Mouse (Mus musculus): Measurements from ENCODE around the gene Cpne5. TPM values are rescaled to one million over a fixed set of nuclear protein-coding genes. Genes with fewer than 3 reads are reported as not detected.
"Not testable (repeated sequence)": the region's sequence is repeated elsewhere in the genome, so short reads cannot be mapped to it uniquely, and the experiment has no call there.

Gene Cpne5
- total RNA-seq, 1 experiment from 2014 or later = 1.4 TPM

DNA sequence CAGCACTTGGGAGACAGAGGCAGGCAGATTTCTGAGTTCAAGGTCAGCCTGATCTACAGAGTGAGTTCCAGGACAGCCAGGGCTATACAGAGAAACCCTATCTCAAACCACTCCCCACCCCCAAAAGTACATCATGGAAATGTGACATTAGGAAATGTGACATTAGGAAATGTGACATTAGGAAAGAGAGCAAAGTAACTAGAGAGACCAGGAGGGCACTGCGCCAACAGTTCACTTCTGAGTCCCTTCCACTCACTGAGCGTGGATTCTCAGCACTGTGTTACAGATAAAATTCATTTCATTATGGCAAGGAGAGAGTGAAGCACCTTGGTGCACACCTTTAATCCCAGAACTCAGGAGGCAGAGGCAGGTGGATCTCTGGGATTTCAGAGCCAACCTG, 21.0 kb upstream of the Cpne5 start:
- no peak for ATAC-seq (ENCODE audit: extremely low read depth, insufficient number of reproducible peaks, low FRiP score, poor library complexity, severe bottlenecking)

DNA sequence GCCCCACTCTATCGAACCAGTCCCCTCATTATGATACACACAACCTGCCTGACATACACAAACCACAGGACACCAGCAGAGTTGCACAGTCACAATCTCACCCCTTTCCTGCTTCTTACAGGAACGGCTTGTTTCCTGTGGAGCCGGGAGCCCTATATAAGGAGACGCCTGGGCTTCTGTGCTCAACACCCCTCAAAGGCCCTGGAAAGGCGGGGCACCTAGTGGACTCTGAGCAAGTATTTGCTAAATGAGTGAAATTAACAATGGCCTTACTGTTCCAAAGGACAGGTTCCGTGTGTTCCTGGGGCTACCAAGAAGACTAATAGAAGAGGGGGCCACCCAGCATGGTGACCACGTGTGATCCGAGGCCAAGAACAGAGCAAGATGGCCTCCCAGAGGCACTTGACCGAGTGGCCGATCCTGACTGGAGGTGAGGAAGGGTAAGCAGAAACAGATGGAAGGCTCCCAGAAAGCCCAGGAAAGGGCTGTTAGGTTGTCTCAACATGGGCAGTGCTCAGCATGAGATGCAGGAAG, 20.1 kb upstream of the Cpne5 start:
- ATAC-seq (ENCODE audit: extremely low read depth, insufficient number of reproducible peaks, low FRiP score, poor library complexity, severe bottlenecking) = no peak

DNA sequence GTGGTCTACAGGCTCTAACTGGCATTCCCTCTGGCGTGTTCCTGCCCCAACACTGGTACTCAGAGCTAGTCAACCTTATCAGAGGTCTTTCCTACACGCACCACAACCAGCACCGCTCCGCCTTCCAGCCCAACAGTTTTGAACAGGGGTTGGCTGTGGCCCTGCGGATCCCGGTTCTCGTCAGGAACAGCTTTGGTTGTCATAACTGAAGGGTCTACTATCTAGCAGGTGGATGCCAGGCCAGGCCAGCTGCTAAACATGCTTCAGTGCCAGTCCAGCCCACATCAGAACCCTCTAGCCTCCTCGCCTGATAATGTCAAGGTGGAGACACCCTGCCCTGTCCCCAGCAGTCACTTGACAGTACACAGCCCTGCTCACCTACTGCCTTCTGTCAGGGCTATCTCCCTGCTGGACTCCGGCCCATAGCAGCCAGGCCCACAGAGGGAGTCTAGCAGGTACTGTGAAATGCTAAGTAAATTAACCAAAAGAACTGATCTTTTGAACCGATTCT, 19.1 kb upstream of the Cpne5 start:
- ATAC-seq (ENCODE audit: extremely low read depth, insufficient number of reproducible peaks, low FRiP score, poor library complexity, severe bottlenecking) = no peak

DNA sequence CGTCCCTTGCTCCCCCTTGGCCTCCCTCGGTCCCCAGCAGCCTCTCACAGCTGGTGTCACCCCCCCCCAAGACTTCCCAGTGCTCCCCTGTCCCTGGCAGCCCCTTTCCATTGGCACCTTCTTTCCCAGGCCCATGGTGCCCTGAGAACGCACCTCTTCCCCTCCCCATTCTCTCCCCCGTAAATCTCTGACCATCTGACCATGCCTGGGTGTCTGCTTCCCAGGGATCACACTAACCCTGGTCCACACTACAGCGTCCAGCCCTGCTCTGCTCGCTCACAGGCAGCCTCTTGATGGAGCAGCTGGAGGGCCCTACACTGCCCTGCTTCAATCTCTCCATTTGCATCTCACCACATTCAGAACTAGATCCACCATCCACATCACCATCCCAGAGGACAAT, 18.5 kb upstream of the Cpne5 start:
- no peak for ATAC-seq (ENCODE audit: extremely low read depth, insufficient number of reproducible peaks, low FRiP score, poor library complexity, severe bottlenecking)

DNA sequence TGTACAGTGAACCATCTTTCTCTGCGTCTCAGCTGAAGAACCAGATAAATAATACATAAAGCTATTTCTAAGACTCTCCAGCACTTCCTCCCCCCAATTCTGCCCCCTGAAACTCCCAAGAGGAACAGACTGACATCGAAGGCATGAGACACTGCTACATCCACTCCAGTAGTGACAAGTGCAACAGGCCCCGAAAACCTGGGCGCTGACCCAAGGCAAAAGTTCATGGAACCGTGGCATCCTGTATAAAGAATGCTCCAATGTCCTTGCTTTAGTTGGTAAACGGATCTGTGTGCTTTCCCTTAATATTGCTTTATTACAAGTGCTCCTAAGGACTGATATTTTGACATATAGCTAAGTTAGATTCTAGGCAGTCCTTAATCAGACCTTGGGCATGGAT, 16.8 kb upstream of the Cpne5 start:
- not testable (repeated sequence) for ATAC-seq (ENCODE audit: extremely low read depth, insufficient number of reproducible peaks, low FRiP score, poor library complexity, severe bottlenecking)

DNA sequence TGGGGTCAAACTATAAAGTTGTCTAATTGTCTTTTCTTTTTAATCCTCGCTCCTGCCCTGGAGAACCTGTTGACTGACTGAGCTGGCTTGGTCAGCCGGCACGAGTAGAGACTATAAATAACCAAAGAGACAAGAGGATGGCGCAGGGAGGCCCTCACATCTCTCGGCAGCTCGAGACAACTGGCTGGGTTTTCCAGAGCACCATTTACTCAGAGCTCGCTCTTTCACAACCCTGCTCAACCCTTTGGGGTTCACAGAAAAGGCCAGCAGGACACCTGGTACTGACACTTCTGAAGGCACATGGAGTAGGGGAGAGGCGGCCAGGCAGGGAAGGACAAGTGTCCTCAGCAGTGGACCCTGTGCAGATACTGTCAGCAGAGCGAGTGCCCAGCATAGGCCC, 15.7 kb upstream of the Cpne5 start:
- ATAC-seq (ENCODE audit: extremely low read depth, insufficient number of reproducible peaks, low FRiP score, poor library complexity, severe bottlenecking) = no peak

DNA sequence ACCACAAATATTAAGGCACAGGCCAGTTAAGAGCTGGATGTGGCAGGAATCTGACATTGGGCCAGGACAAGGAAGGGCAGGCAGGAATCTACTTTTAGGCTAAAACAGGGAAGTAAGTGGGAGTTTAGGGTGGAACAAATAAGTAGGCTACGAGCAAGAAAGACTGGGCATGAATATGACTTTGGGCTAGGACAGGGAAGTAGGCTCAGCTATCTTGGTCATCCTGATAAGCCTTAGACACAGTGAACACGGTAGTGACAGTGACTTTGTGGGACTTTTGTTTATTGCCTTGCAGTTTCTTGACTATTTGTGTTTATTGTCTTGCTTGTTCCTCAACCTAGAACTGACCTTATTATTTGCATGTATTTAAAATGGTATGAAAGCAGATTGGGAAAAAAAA, 15.3 kb upstream of the Cpne5 start:
- ATAC-seq (ENCODE audit: extremely low read depth, insufficient number of reproducible peaks, low FRiP score, poor library complexity, severe bottlenecking) = no peak

DNA sequence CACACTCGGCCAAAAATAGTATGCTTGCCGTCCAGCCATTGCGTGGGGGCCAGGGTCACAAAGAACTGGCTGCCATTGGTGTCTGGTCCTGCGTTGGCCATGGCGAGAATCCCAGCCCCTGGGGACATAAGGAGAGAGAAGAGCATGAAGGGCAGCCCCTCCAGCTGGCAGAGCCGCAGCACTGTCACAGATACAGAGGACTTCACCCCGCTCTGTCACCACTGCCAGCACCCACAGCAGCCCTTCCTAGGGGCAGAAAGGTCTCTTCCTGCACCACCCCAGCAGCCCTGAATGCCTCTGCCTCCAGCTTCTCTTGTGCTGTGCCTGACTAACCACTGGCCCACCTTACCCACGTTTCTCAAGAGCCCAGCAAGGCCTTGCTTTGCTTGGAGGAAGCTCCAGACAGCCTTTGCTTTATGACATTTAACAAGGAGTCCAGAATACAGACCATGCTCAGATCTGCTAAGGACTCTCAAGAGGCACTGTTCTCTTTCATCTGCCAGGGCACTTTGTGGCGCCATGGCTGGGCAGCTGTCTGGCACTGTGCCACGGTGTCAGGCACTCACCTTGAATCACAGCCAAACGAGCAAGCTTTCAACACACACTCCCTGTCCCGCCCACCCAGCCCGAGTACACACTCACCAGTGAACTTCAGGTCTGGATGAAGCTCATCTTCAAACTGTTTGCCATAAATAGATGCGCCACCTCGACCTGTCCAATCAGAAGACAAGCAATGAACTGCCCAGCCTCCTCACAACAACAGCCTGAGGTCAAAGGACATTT, 13.8 kb upstream of the Cpne5 start:
- no peak for ATAC-seq (ENCODE audit: extremely low read depth, insufficient number of reproducible peaks, low FRiP score, poor library complexity, severe bottlenecking)

DNA sequence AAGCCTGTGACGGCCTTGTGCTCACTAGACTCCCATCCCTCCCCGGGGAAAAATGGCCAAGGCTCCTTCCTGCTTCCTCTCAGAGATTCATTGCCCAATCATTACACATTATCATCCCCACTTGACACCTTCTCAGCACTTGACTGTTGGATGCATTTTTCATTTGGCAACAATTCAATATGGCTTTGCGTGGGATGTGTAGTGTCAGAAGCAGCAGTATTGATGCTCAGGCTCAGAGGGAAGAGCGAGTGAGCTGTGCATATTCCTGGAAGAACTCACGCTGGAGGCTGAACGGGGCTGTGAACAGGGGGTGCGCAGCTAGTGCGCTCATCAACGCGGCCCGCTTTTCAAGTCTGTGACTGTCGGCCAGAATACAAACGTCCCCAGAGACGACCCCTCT, 13.0 kb upstream of the Cpne5 start:
- ATAC-seq (ENCODE audit: extremely low read depth, insufficient number of reproducible peaks, low FRiP score, poor library complexity, severe bottlenecking) = not testable (repeated sequence)

DNA sequence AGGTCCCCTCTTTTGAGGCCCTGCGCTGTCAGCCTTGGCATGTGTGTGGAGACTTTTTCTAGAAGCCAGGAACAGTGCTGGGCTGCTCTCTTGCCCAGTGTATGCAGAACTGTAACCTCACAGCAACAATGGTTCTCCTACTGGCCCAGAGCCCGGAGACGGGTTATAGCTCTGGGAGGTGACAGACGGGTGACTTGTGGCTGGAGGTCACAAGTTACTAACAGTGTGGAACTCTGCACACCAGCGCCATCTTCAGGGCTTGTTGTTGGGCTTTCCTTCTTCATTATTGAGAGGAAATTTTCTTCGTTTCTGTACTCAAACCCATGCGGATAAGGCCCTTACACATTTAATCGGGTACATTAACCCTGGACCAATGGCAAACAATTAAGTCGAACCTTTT, 11.5 kb upstream of the Cpne5 start:
- no peak for ATAC-seq (ENCODE audit: extremely low read depth, insufficient number of reproducible peaks, low FRiP score, poor library complexity, severe bottlenecking)

DNA sequence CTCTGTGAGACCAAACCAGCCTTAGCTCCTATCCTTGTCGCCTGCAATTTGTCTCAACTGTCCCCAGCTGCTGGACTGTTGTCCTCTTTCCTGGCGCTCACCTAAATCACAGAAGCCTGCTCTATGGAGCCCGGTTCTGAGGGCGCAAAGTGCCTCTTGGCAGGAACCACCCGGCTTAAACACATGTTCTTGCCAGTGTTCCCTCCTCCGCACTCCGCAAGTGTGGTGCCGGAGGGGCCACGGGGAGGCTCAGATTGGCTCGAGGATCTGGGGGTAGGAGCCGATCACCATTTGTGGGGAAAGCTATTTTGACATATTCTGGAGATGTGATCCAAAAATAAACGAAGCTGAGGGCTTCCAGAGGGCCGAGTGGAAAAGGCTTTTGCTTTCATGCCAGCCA, 9.9 kb upstream of the Cpne5 start:
- ATAC-seq (ENCODE audit: extremely low read depth, insufficient number of reproducible peaks, low FRiP score, poor library complexity, severe bottlenecking) = no peak

DNA sequence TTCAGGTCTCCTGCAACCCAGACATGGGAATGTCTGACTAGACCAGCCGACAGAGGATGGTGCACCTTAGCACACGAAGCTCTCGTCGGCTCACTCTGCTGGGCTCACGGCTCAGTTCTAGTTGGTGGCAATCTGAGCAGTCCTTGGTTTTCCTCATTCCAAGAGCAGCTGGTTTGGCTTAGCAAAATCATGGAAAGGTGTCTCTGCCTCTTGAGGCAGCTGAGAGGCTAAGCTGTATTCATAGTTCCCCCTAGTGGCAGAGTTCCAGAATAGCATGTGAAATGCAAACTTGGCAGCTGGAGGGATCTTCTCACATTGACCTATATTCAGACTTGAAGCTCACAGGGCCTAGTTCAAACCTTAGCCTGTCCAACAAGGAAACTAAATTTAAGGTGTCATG, 8.6 kb upstream of the Cpne5 start:
- ATAC-seq (ENCODE audit: extremely low read depth, insufficient number of reproducible peaks, low FRiP score, poor library complexity, severe bottlenecking) = 0 out of 2 replicates have a peak, but pooled peaks have one; percentile 40

DNA sequence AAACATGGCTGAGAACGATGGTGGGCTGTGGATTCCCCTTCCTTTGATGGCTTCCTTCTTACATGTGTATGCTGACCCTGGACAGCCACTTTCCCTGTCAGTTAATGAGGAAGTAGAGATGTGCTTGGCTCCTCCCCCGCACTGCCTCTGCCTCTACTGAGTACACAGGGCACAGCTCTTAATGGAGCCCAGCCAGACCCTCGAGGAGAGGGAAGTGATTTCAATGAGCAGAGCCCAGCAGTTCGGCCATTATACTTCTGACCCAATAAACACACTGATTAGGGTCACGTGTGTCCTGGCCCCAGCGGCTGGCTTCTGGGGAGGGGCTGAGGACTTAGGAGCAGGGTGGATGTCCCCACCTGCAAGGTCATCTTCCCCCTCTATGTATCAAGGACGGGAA, 7.8 kb upstream of the Cpne5 start:
- no peak for ATAC-seq (ENCODE audit: extremely low read depth, insufficient number of reproducible peaks, low FRiP score, poor library complexity, severe bottlenecking)

DNA sequence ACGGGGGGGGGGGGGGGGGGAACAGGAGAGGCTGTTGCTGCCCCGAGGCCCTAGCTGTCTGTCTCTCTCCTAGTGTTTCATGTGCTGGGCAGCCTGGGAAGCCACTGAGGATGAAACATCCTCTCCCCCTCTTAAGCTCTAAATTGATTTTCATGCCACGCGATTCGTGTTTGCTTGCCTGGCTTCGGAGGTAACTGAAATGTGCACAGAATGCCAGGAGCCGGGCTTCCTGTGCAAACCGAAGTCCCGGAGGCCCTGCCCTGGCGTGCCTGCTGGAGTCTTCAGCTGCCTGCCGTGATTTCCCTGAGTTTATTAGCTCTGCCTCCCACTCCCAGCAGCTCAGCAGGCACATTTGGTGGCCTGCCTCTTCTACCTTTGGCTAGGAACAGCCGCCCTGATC, 6.9 kb upstream of the Cpne5 start:
- no peak for ATAC-seq (ENCODE audit: extremely low read depth, insufficient number of reproducible peaks, low FRiP score, poor library complexity, severe bottlenecking)

DNA sequence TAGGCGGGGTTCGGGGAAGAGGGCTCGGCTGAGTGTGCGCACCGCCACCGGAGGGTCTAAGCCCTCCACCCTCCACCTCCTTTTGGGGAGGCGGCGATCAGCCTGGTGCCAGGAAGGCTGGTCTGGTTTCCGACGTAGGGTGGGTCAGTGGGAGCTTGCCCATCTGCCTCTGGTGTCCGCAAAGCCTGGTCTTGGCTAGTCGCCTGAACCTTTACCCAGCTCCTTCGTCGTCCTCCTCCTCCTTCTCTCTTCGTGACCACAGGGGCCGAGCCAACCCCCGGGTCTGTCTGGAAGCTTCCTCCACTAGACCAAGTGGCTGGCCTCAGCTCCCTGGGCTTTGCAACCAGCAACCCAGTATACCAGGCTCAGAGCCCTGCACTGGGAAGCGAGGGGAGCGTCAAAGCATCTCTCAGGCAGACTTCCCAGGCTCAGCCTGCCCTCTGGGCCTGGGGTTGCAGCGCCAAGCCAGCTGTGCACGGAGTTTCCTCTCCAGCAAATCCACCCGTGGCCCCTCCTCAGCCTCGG, 516 bp upstream of the Cpne5 start:
- ATAC-seq (ENCODE audit: extremely low read depth, insufficient number of reproducible peaks, low FRiP score, poor library complexity, severe bottlenecking) = no peak

DNA sequence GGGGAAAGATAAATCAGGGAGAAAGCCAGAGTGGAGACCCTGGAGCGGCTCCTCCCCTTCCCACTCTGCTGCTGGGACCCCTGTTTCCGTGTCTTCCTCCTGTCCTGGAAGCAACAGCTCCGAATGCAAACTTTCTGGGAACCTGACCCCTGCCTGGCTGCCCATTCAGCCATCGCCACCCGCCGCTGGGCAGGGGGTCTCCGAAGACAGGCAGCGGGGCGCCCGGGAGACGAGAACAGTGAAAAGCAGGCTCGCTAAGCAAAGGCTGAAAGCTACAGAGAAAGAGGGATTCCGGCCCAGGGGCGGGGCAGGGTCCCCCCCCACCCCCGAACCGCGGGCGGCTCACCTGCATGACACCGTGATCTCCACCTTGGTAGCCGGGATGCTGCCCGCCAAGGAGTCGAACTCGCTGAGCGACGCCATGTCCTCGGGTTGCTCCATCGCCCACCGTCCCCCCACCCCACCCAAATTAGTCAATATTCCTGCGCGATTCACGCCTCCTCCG, 648 bp downstream of the Cpne5 start:
- no peak for ATAC-seq (ENCODE audit: extremely low read depth, insufficient number of reproducible peaks, low FRiP score, poor library complexity, severe bottlenecking)

DNA sequence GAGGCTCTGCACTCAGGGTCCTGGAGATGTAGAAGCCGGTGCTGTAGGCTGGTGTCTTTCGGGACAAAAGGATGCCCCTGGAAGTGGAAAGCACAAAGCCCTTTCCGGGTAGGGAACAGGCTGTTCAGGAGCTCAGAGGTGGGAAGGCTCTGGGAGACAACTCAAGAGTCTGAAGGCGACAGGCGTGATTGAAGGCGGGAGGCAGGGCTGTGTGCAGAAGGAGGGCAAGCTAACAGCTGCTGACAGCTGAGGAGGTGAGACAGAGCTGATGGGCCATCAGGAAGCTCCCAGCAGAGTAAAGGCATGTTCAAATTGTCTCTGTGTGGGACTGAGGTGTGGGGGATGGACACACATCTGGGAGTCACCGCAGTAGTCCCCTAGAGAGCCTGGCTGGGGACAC, 1.9 kb downstream of the Cpne5 start:
- ATAC-seq (ENCODE audit: extremely low read depth, insufficient number of reproducible peaks, low FRiP score, poor library complexity, severe bottlenecking) = no peak

DNA sequence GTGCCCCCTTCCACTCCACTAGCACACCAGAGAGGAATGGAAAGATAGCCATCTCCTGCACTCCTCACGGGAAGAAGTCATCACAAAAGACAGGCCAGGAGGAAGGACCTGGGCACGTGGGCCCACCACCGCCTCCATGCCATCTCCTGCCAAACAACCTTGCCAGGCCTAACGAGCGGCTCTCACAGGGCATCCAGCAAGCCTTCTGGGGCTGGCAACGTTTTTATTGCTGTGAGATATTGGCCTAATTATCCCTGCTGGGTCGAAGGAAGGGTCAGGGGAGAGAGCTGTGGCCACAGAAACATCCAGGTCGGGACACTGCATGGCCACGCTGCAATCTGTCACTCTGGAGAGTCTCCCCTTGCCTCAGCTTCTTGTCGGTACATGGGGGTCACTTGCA, 6.9 kb downstream of the Cpne5 start:
- ATAC-seq (ENCODE audit: extremely low read depth, insufficient number of reproducible peaks, low FRiP score, poor library complexity, severe bottlenecking) = no peak

DNA sequence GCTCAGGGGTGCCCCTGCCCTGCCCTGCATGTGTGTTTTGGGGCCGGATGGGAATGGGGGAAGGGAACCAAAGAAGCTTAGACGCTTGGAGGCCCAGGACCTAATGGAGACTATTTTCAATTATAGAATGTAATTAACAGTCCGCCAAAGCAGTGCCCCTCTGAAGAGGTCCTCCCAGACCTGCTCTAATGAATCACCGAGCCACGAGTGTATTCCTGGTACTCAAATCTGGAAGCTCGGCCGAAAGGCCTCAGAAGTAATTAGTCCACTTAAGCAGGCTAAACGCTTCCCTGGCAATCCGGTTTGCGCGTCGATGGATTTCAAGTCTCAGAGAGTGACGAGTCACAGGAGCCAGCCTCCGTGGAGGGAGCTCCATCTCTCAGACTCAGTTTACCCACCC, 17.3 kb downstream of the Cpne5 start:
- no peak for ATAC-seq (ENCODE audit: extremely low read depth, insufficient number of reproducible peaks, low FRiP score, poor library complexity, severe bottlenecking)

DNA sequence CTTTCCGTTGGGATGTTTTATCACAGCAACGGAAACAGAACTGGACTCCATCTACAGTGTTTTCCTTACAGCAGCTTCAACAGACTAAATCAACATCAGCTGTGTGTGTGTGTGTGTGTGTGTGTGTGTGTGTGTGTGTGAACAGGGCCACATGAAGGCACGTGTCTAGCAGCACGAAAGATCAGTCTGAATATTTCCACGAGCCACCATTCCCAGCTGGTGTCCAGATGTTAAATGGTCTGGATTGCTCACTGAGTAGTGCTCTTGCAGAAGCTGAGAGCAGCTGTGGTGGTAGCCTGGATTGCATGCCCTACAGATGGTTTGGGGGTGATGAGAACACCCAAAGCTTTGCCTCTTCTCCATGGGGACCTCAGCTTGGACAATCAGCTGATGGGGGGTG, 19.9 kb downstream of the Cpne5 start:
- ATAC-seq (ENCODE audit: extremely low read depth, insufficient number of reproducible peaks, low FRiP score, poor library complexity, severe bottlenecking) = no peak

Data from neutrophil, adult 5-6 weeks (primary cell).